Mouse (Mus musculus) G1E (cell line): ENCODE measurements around the gene Cfap100. TPM values are rescaled to one million over a fixed set of nuclear protein-coding genes. Genes with fewer than 3 reads are reported as not detected.

Source experiments
- ATAC-seq: 2 replicates; pipeline ENCODE4 v1.8.0; 2016; ENCODE audit warnings: mild to moderate bottlenecking; ENCODE audit not compliant: insufficient number of reproducible peaks, poor library complexity, low FRiP score, severe bottlenecking; ENCODE audit errors: extremely low read depth
- DNase-seq: peaks from one replicate; pipeline ENCODE4 v3.0.0; 2012; ENCODE audit warnings: low spot score
- H3K27me3 ChIP-seq: 2 replicates; pipeline ENCODE4 v1.6.1; 2012; ENCODE audit warnings: mild to moderate bottlenecking, low read length, inconsistent platforms; ENCODE audit not compliant: insufficient read depth
- H3K36me3 ChIP-seq: replicated peaks from 2 replicates; pipeline ENCODE3; 2012; ENCODE audit warnings: mild to moderate bottlenecking, inconsistent platforms
- H3K4me1 ChIP-seq: 2 replicates; pipeline ENCODE4 v1.6.1; 2012; ENCODE audit warnings: low read depth, low read length, inconsistent platforms, mixed read lengths; ENCODE audit not compliant: insufficient read depth
- H3K4me3 ChIP-seq: 2 replicates; pipeline ENCODE4 v1.5.1; 2012; ENCODE audit warnings: low read depth, mild to moderate bottlenecking, inconsistent platforms, low read length, moderate library complexity, mixed read lengths
- H3K9me3 ChIP-seq: replicated peaks from 2 replicates; pipeline ENCODE4 v1.6.1; 2012; ENCODE audit warnings: inconsistent platforms
- CTCF ChIP-seq: IDR thresholded peaks from 2 replicates; pipeline ENCODE4 v1.5.1; 2012; ENCODE audit warnings: low read depth, low read length, inconsistent platforms, mixed read lengths
- GATA1 ChIP-seq: IDR thresholded peaks from 2 replicates; pipeline ENCODE4 v1.6.1; 2012; ENCODE audit warnings: borderline replicate concordance, low read length, inconsistent platforms, mixed read lengths
- GATA2 ChIP-seq: IDR thresholded peaks from 2 replicates; pipeline ENCODE4 v1.6.1; 2012; ENCODE audit warnings: low read depth, low read length, inconsistent platforms, borderline replicate concordance
- POLR2AphosphoS5 ChIP-seq: IDR thresholded peaks from 2 replicates; pipeline ENCODE4 v1.6.1; 2012; ENCODE audit warnings: low read depth, low read length, inconsistent platforms; ENCODE audit not compliant: insufficient replicate concordance
- TAL1 ChIP-seq: conservative IDR thresholded peaks from 2 replicates; pipeline ENCODE4 v1.6.1; 2012; ENCODE audit warnings: low read depth, low read length, inconsistent platforms, mixed read lengths
- polyA plus RNA-seq: library from polyadenylated mRNA; stranded (reverse); fragments of >175 nt; gene quantifications from 2 replicates; pipeline ENCODE4 v1.2.3, GENCODE M21; 2012
- total RNA-seq, 2 experiments: library from RNA; stranded (forward) in 1 of 2; stranded (reverse) in 1 of 2; fragments of 200-1000 nt in 1 of 2; fragments of >200 nt in 1 of 2; fragmentation: Nextera tagmentation in 1 of 2; gene quantifications; 2 replicates each; pipeline ENCODE4 v1.2.3; 2014 to 2017

Gene Cfap100
- total and polyA plus RNA-seq, 3 experiments: 0.27 TPM; not detected in 2

GRCm38 (mm10) chr6:90468216-90468615 is 39.6 kb upstream of the Cfap100 start:
- DNase-seq (no peak), ATAC-seq (no peak)
- H3K9me3 ChIP-seq: peaks cover under 1% of the 10 kb centered on the region; the same call in 1 of the 2 replicates
- no peaks in the 10 kb centered on the region for H3K4me1 ChIP-seq
- H3K36me3 ChIP-seq: no peaks in the 10 kb centered on the region
- TF ChIP-seq CTCF: no peak
- no peak for TF ChIP-seq POLR2AphosphoS5
- no peak for TF ChIP-seq GATA1
- TF ChIP-seq TAL1: no peak
- no peak for TF ChIP-seq GATA2
- H3K4me3 ChIP-seq: no peak overlapping the region
- peaks cover 23% of the 10 kb centered on the region for H3K27me3 ChIP-seq

- Histone ChIP-seq H3K4me1 (no peaks in the 10 kb centered on the region), H3K36me3 (no peaks in the 10 kb centered on the region), H3K4me3 (no peak overlapping the region), H3K9me3 (peaks cover 9% of the 10 kb centered on the region), H3K27me3 (peaks cover 21% of the 10 kb centered on the region)
- ATAC-seq (no peak), DNase-seq (no peak)
- TF ChIP-seq GATA2 (no peak), POLR2AphosphoS5 (no peak), TAL1 (no peak), GATA1 (no peak), CTCF (no peak)
These were observed 38.3 kb upstream of the Cfap100 start for GRCm38 (mm10) chr6:90466847-90467410.

- no peaks in the 10 kb centered on the region for H3K36me3 ChIP-seq
- TF ChIP-seq GATA2 (no peak), TAL1 (no peak), POLR2AphosphoS5 (no peak), CTCF (no peak), GATA1 (no peak)
- H3K9me3 ChIP-seq: peaks cover 9% of the 10 kb centered on the region
- no peaks in the 10 kb centered on the region for H3K4me1 ChIP-seq
- ATAC-seq (no peak), DNase-seq (no peak)
- no peak overlapping the region for H3K4me3 ChIP-seq
- peaks cover 13% of the 10 kb centered on the region; the same call in 1 of the 2 replicates for H3K27me3 ChIP-seq
These were observed 37.5 kb upstream of the Cfap100 start for GRCm38 (mm10) chr6:90466079-90466478.

GRCm38 (mm10) chr6:90465028-90465640 is 36.5 kb upstream of the Cfap100 start:
- Histone ChIP-seq H3K9me3 (peaks cover 9% of the 10 kb centered on the region), H3K4me3 (no peak overlapping the region), H3K36me3 (no peaks in the 10 kb centered on the region), H3K27me3 (peaks cover 8% of the 10 kb centered on the region; the same call in 1 of the 2 replicates), H3K4me1 (no peaks in the 10 kb centered on the region)
- ATAC-seq: no peak
- TF ChIP-seq TAL1: no peak
- TF ChIP-seq CTCF: no peak
- no peak for TF ChIP-seq GATA1
- no peak for TF ChIP-seq GATA2
- no peak for TF ChIP-seq POLR2AphosphoS5
- DNase-seq: no peak

GRCm38 (mm10) chr6:90463890-90464421 is 35.4 kb upstream of the Cfap100 start:
- TF ChIP-seq GATA2 (no peak), POLR2AphosphoS5 (no peak), TAL1 (no peak), CTCF (no peak), GATA1 (no peak)

GRCm38 (mm10) chr6:90463228-90463862 is 34.7 kb upstream of the Cfap100 start:
- Histone ChIP-seq H3K27me3 (peaks cover 8% of the 10 kb centered on the region; the same call in 1 of the 2 replicates), H3K4me1 (no peaks in the 10 kb centered on the region), H3K9me3 (peaks cover 9% of the 10 kb centered on the region), H3K36me3 (no peaks in the 10 kb centered on the region), H3K4me3 (peak overlapping the region; percentile 20; the same call in 1 of the 2 replicates)
- DNase-seq: no peak
- no peak for ATAC-seq
- TF ChIP-seq GATA2 (no peak), POLR2AphosphoS5 (no peak), TAL1 (no peak), GATA1 (no peak), CTCF (no peak)

More at GRCm38 (mm10) chr6:90463890-90464421, 35.4 kb upstream of the Cfap100 start:
- Histone ChIP-seq H3K27me3 (peaks cover 8% of the 10 kb centered on the region; the same call in 1 of the 2 replicates), H3K4me3 (no peak overlapping the region), H3K9me3 (peaks cover 9% of the 10 kb centered on the region), H3K4me1 (no peaks in the 10 kb centered on the region), H3K36me3 (no peaks in the 10 kb centered on the region)
- DNase-seq: no peak
- ATAC-seq: no peak
